Mouse (Mus musculus) urinary bladder, postnatal 0 days (tissue): ENCODE results near the gene Tcte1. TPM values are rescaled to one million over a fixed set of nuclear protein-coding genes. Genes with fewer than 3 reads are reported as not detected.

Experiments used
- polyA plus RNA-seq: library from polyadenylated mRNA; unstranded; fragments of >200 nt; fragmentation: Nextera tagmentation; extraction: Ambion mirVana; gene quantifications from 2 replicates; pipeline ENCODE4 v1.2.1, GENCODE M21; 2015

Gene Tcte1
- 0.13 TPM in 1 of 2 replicates, not detected in the other for polyA plus RNA-seq

DNA sequence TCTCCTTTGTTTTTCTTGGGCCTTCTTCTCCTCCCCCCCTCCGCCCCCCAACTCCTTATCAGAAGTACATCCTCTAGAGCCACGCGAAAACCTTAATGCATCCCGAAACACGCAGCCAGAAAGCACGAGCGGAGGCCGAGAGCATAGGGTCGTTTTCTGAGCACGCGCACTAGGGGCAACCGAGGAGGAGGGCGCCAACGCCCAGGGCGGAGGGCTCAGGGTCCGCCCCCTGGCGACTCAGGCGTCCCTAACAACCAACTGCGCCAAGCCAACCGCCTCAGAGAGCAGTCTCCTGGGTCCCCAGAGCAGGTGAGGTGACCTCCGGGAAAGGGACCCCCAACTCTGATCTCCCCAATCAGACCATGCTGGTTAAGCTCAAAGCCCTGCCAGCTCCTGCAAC is at the start of gene Tcte1:
TSS of gene Tcte1 (plus strand) at position 172 of the 400 bp plus-strand sequence.

DNA sequence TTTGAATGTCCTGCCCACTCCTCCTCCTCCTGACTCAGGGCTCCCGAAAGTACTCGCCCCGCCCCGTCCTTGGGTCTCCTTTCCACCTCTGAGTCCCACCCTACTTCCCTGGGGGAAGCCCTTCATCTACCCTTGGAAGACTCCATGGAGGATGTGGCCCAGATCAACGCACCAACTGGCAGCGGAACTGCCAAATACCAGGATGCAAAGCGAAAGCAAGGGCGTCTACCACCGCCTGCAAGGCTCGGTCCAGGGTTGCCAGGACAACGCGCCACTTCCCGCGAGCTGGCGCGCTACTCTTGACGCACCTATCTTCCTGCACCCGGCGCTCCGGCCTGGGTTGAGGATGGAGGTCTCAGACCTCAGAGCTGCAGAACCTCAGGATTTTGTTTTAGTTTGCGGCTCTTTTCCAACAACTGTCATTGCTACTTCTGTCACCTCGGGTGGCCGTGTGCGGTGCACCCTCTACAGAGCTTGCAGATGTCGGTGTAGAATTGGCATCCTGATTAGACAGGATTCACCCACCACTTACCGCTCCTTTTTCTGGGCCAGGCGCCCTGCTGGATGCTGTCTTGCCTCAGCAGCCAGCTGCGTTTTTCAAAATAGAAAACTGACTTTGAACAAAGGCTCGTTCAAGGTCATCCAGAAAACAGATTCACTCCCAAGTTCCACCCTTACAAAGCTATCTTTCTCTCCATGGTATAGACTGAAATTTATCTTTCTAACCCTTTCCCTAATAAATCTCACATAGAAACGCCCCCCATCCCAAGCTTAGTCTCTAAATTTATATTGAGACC is 48.4 kb upstream of the Tcte1 start, which contains the start of gene Spats1:
TSS of gene Spats1 (minus strand) at position 747 of the 797 bp plus-strand sequence.

DNA sequence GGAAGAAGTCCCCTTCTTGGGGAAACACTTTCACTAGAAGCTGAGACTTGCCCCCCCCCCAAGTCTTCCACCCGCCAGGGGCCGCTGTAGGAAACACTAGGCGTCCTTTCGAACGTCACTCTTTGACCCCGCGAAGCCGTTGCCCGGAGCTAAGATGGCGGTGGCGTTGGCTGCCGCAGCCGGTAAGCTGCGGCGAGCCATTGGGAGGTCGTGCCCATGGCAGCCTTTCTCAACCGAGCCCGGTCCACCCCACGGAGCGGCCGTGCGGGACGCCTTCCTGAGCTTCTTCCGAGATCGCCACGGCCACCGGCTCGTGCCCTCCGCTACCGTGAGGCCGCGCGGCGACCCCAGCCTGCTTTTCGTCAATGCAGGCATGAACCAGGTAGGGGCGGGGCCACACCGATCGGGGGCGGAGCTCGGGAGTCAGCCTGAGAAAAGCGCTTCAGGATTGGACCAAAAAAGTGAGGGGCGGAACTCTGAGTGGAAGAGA is 16.5 kb upstream of the Tcte1 start, which contains the start of gene Aars2:
TSS of gene Aars2 (plus strand) at position 142 of the 490 bp plus-strand sequence.

DNA sequence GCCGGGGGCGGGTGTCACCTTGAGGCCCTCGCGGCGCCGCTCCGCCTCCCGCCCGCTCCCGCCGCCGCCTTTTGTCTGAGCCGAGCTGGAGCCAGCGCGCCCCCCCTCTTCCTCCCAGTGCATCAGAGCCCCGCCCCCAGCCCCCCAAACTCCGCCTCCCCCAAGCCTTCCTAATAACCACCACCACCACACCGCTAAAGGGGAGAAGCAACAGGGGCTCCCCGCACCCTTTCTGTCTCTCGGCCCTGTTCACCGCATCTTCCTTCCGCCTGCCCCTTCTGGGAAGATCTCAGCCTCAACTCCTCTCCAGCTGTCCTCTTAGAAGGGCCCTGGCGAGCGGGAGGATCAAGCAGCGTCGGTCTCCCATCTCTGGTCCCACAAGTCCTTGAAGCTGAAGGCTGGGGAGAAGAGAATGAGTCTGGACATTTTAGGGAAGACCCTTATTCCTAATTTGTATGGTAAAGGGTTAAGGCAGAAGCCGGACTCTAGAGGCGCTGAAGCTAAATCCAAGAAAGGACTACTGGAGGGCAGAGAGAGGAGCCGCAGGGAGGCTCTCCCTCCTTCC is 26.5 kb downstream of the Tcte1 start, which contains the start of gene Tmem151b:
TSS of gene Tmem151b (minus strand) at position 61 of the 565 bp plus-strand sequence.

DNA sequence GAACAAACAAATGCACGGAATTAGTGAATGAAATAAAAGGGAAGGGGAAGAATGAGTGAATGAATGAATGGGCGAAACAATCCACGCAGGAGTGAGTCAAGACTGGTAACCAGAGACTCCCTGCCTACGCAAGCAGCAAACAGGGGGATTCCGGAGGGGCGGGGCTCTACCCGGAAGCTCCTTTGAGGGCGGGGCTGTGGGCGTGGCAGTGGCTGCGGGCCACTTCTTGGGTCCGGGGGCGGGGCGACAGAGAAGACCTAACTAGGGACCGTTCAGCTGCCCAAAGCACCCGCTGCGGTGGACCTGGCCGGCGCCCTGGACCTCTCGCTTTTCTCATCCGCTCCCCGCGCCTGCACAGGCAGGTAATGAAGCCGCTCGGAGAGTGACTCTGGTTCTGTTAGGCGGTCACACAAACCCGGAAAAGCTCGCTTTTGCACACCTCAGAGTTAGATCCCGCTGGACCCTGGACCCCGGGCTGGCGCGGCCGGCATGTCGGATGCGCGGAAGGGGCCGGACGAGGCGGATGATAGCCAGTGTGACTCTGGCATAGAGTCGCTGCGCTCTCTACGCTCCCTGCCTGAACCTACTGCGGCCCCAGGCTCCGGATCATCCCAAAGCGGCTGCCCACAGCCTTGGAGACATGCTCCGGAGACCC is 32.3 kb downstream of the Tcte1 start, which contains the start of gene Nfkbie:
TSS of gene Nfkbie (plus strand) at position 252 of the 655 bp plus-strand sequence.

DNA sequence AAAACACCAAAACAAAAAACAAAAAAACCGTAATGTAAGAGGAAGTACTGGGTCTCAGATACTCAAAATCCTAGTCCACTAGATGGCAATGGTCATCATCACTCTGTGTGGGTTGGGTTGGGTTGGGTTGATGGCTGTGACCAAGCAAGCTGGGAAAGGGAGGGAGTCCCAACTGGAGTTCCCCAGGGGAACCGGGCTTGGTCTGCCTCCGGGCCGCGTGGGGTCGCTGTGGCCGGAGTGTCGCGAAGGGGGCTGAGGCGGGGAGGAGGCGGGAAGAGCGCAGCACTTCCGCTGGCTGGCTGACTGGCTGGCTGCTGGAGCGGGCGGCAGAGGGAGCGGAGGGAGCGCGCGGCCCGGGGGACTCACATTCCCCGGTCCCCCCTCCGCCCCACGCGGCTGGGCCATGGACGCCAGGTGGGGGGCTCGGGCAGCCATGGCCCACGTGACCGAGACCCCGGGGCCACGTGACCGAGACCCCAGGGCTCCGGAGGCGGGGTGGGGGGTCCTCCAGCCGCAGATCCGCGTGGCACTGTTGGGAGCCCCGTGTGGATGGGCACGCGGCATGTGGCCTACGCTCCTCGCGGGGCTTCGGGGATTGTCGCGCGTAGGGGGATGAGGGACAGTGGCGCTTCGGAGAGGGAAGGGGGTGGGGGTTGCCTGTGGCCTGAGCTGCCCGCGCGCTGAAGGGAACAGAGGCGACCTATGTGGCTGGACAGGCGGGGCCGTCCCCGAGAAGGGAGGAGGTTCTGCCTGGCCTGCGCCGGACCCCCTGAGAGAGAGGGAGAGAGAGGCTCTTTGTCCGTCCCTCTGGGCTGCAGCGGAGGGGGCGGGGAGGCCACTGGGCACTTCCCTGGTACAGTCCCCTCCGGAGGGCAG is 40.7 kb downstream of the Tcte1 start, which contains the start of gene Slc35b2:
TSS of gene Slc35b2 (plus strand) at position 220 of the 876 bp plus-strand sequence.

DNA sequence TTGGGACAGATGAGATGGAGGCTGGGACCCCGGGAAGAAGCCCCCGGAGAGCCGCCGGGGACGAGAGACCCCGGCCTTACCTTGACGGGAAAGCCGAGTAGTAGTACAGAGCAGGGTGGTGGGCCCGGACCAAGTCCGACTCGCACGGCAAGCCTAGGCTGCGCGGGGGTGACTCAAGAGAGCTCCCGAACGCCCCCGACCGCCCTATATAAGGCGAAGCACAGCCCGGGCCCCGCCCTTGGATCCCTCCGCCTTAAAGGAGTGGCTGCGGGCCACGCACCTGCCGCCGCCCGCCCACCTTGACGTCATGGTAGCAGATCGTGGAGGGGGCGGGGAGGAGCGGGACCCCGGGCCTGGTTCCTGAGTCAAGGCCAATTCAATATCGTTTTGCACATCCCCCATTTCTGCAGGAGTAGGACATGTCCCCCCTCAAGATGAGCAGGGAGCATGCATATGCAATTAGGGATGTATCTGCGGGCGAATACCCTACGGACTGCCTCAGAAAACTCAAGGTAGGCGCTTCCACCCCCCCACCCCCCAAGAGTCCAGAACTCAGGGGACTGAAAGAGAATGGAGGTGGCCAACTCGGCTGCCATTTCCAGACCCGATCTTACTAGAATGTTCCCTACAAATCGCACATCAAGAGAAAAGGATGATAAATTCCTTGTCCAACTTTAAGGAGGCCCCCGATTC is 50.0 kb downstream of the Tcte1 start, which contains the start of gene Hsp90ab1:
TSS of gene Hsp90ab1 (minus strand) at position 185 of the 693 bp plus-strand sequence.

Other genes starting within 250 kb of the Tcte1 start
- gene Cdc5l, start 89.7 kb upstream of the Tcte1 start, polyA plus RNA-seq: 27.1 and 29.6 TPM in 2 replicates
- 0.16 TPM in 1 of 2 replicates, not detected in the other for gene Spats1, start 48.0 kb upstream of the Tcte1 start, polyA plus RNA-seq
- 6.2 and 7.2 TPM in 2 replicates for gene Aars2, start 16.6 kb upstream of the Tcte1 start, polyA plus RNA-seq
- gene Tmem151b, start 26.2 kb downstream of the Tcte1 start, polyA plus RNA-seq: 0.47 and 0.65 TPM in 2 replicates
- gene Nfkbie, start 32.3 kb downstream of the Tcte1 start, polyA plus RNA-seq: 3.5 and 3.8 TPM in 2 replicates
- 87.4 and 92.8 TPM in 2 replicates for gene Slc35b2, start 40.4 kb downstream of the Tcte1 start, polyA plus RNA-seq
- gene Hsp90ab1, start 49.8 kb downstream of the Tcte1 start, polyA plus RNA-seq: 876 and 897 TPM in 2 replicates
- 106 and 125 TPM in 2 replicates for gene Slc29a1, start 76.2 kb downstream of the Tcte1 start, polyA plus RNA-seq
- gene Mymx, start 78.7 kb downstream of the Tcte1 start, polyA plus RNA-seq: not detected in 2 replicates
- gene Capn11, start 135.9 kb downstream of the Tcte1 start, polyA plus RNA-seq: 0.68 and 0.75 TPM in 2 replicates
- gene Mrpl14, start 162.9 kb downstream of the Tcte1 start, polyA plus RNA-seq: 166 and 175 TPM in 2 replicates
- 31.0 and 31.1 TPM in 2 replicates for gene Tmem63b, start 163.5 kb downstream of the Tcte1 start, polyA plus RNA-seq
- gene 1600014C23Rik, start 210.4 kb downstream of the Tcte1 start, polyA plus RNA-seq: not detected in 2 replicates